Mouse (Mus musculus) heart, adult 2 months (tissue): ENCODE measurements at regions not wholly inside any gene's neighbourhood (a gene's known extent, or its start where the extent isn't known, plus 50 kb on each side); places are given as distances from the start of the nearest gene placed in this dataset.
"Not testable (repeated sequence)": the region's sequence is repeated elsewhere in the genome, so short reads cannot be mapped to it uniquely, and the experiment has no call there.

Source experiments
- DNase-seq, 2 experiments: peaks; one replicate each; pipeline ENCODE4 v3.0.0; 2021
- H3K27ac ChIP-seq: fragments of 200-600 bp; 2 replicates; pipeline ENCODE4 v1.8.1; 2022
- H3K27me3 ChIP-seq: fragments of 200-500 bp; 2 replicates; pipeline ENCODE4 v1.6.1; 2012; ENCODE audit warnings: mild to moderate bottlenecking, low read length, inconsistent platforms, mixed read lengths; ENCODE audit not compliant: control insufficient read depth, insufficient read depth
- H3K36me3 ChIP-seq: fragments of 200-500 bp; 2 replicates; pipeline ENCODE4 v1.6.1; 2012; ENCODE audit warnings: low read length, inconsistent platforms; ENCODE audit not compliant: control insufficient read depth, insufficient read depth
- H3K4me1 ChIP-seq: fragments of 200-500 bp; 2 replicates; pipeline ENCODE4 v1.6.1; 2011; ENCODE audit warnings: low read length; ENCODE audit not compliant: control insufficient read depth, insufficient read depth
- H3K4me3 ChIP-seq: fragments of 200-600 bp; 2 replicates; pipeline ENCODE4 v1.8.1; 2022
- H3K79me2 ChIP-seq: fragments of 200-500 bp; replicated peaks from 2 replicates; pipeline ENCODE4 v1.6.1; 2012; ENCODE audit warnings: mild to moderate bottlenecking, inconsistent platforms, low read length, moderate library complexity, mixed read lengths; ENCODE audit not compliant: control insufficient read depth, insufficient read depth
- H3K9ac ChIP-seq: fragments of 200-500 bp; 2 replicates; pipeline ENCODE4 v1.6.1; 2012; ENCODE audit warnings: low read depth, mild to moderate bottlenecking, control low read depth, inconsistent platforms, low read length, mixed read lengths
- CTCF ChIP-seq: fragments of 200-600 bp; IDR thresholded peaks from 2 replicates; pipeline ENCODE4 v1.8.1; 2022; ENCODE audit warnings: antibody characterized with exemption, mild to moderate bottlenecking, moderate library complexity
- EP300 ChIP-seq: fragments of 200-500 bp; IDR thresholded peaks from 2 replicates; pipeline ENCODE4 v1.6.1; 2011; ENCODE audit warnings: low read depth, low read length, control low read depth; ENCODE audit not compliant: insufficient read depth
- POLR2A ChIP-seq: fragments of 200-500 bp; IDR thresholded peaks from 2 replicates; pipeline ENCODE4 v1.6.1; 2011; ENCODE audit warnings: mild to moderate bottlenecking, low read depth, low read length, control low read depth; ENCODE audit not compliant: insufficient read depth
- WGBS: fragments of 180-500 bp; shearing (Covaris S2); methylation state at CpG from one replicate; pipeline ENCODE4 v1.1.7; 2018; 5-methylcytosine and 5-hydroxymethylcytosine counted together
- intact Hi-C: fragments of 180-260 bp; cut with DNase I; formaldehyde crosslinking; loops from one replicate; pipeline ENCODE4 v1.15.1; 2025

- Histone ChIP-seq H3K4me3 (no peak overlapping the region), H3K9ac (no peak overlapping the region), H3K79me2 (no peaks in the 10 kb centered on the region), H3K27ac (no peak overlapping the region), H3K4me1 (no peaks in the 10 kb centered on the region), H3K27me3 (no peaks in the 10 kb centered on the region), H3K36me3 (no peaks in the 10 kb centered on the region)
- TF ChIP-seq POLR2A (no peak), EP300 (no peak), CTCF (no peak)
- intact Hi-C loops, result no loop called here
- DNase-seq, result no peak
- 64% methylated on average over 2 of the region's 2 CpGs for WGBS
These were observed 321.6 kb downstream of the Htr1b start for GRCm38 (mm10) chr9:81312047-81312446.

GRCm38 (mm10) chr9:81308532-81309191, 325.0 kb downstream of the Htr1b start:
- DNase-seq, result no peak
- H3K9ac ChIP-seq, result no peak overlapping the region
- TF ChIP-seq CTCF (no peak), POLR2A (no peak), EP300 (no peak)

GRCm38 (mm10) chr9:81305437-81306046, 328.1 kb downstream of the Htr1b start:
- intact Hi-C loops, result no loop called here
- H3K27me3 ChIP-seq, result no peaks in the 10 kb centered on the region
- no peak overlapping the region for H3K9ac ChIP-seq
- no peak for TF ChIP-seq CTCF
- TF ChIP-seq POLR2A, result no peak
- no peak for TF ChIP-seq EP300
- no peaks in the 10 kb centered on the region for H3K4me1 ChIP-seq
- DNase-seq, result no peak
- no peak overlapping the region for H3K4me3 ChIP-seq
- H3K36me3 ChIP-seq, result no peaks in the 10 kb centered on the region
- no peak overlapping the region for H3K27ac ChIP-seq
- H3K79me2 ChIP-seq, result no peaks in the 10 kb centered on the region
- WGBS, result 78% methylated on average over 2 of the region's 2 CpGs

More at GRCm38 (mm10) chr9:81308532-81309191, 325.0 kb downstream of the Htr1b start:
- WGBS, result 75% methylated on average over 6 of the region's 6 CpGs
- H3K4me1 ChIP-seq, result no peaks in the 10 kb centered on the region
- H3K27me3 ChIP-seq, result no peaks in the 10 kb centered on the region
- H3K36me3 ChIP-seq, result no peaks in the 10 kb centered on the region
- no peak overlapping the region for H3K27ac ChIP-seq
- H3K79me2 ChIP-seq, result no peaks in the 10 kb centered on the region
- intact Hi-C loops, result no loop called here
- no peak overlapping the region for H3K4me3 ChIP-seq

- intact Hi-C loops, result no loop called here
- DNase-seq, result no peak
- Histone ChIP-seq H3K27me3 (no peaks in the 10 kb centered on the region), H3K27ac (no peak overlapping the region), H3K4me1 (no peaks in the 10 kb centered on the region), H3K9ac (no peak overlapping the region), H3K36me3 (no peaks in the 10 kb centered on the region), H3K4me3 (no peak overlapping the region), H3K79me2 (no peaks in the 10 kb centered on the region)
- TF ChIP-seq POLR2A, result no peak
- TF ChIP-seq CTCF, result no peak
- no peak for TF ChIP-seq EP300
- WGBS, result 86% methylated on average over 2 of the region's 2 CpGs
These were observed 357.9 kb downstream of the Htr1b start for GRCm38 (mm10) chr9:81275751-81276150.

- H3K4me1 ChIP-seq, result no peaks in the 10 kb centered on the region
- no peaks in the 10 kb centered on the region for H3K36me3 ChIP-seq
- no peak overlapping the region for H3K4me3 ChIP-seq
- H3K27ac ChIP-seq, result no peak overlapping the region
- no peak for DNase-seq
- no peaks in the 10 kb centered on the region for H3K27me3 ChIP-seq
- intact Hi-C loops, result no loop called here
- no peaks in the 10 kb centered on the region for H3K79me2 ChIP-seq
- 59% methylated on average over 1 of the region's 1 CpGs for WGBS
- no peak overlapping the region for H3K9ac ChIP-seq
- no peak for TF ChIP-seq POLR2A
- TF ChIP-seq EP300, result no peak
- no peak for TF ChIP-seq CTCF
These were observed 358.3 kb downstream of the Htr1b start for GRCm38 (mm10) chr9:81275336-81275735.

- H3K36me3 ChIP-seq, DNase-seq, H3K4me3 ChIP-seq, H3K27ac ChIP-seq, H3K4me1 ChIP-seq, H3K27me3 ChIP-seq, intact Hi-C loops, H3K9ac ChIP-seq, H3K79me2 ChIP-seq: not testable (repeated sequence)
- 83% methylated on average over 2 of the region's 2 CpGs for WGBS
These were observed 408.7 kb downstream of the Htr1b start for GRCm38 (mm10) chr9:81224957-81225356.
